Mouse (Mus musculus): Measurements from ENCODE around the gene Fsd1.

- TF ChIP-seq MYOG (IDR thresholded peaks at IDR 0.05; ENCODE audit: control insufficient read depth, extremely low read depth, insufficient read length) = no peak
- TF ChIP-seq MAX (IDR thresholded peaks at IDR 0.05) = no peak
- TF ChIP-seq CTCF (IDR thresholded peaks at IDR 0.05; ENCODE audit: control insufficient read depth, insufficient read depth, insufficient read length) = no peak
- no peak for TF ChIP-seq USF1 (IDR thresholded peaks at IDR 0.05; ENCODE audit: low read depth)
- TF ChIP-seq CEBPB (IDR thresholded peaks at IDR 0.05; ENCODE audit: low read depth) = no peak
- TF ChIP-seq MYOD1 (IDR thresholded peaks at IDR 0.05; ENCODE audit: control insufficient read depth, insufficient read length, low read depth) = no peak
These were observed 36.1 kb downstream of the Fsd1 start for GRCm38 (mm10) chr17:56022131-56022988.

Measured in C2C12 (cell line).